Mouse (Mus musculus): ENCODE results near the gene Gramd1c.

DNA sequence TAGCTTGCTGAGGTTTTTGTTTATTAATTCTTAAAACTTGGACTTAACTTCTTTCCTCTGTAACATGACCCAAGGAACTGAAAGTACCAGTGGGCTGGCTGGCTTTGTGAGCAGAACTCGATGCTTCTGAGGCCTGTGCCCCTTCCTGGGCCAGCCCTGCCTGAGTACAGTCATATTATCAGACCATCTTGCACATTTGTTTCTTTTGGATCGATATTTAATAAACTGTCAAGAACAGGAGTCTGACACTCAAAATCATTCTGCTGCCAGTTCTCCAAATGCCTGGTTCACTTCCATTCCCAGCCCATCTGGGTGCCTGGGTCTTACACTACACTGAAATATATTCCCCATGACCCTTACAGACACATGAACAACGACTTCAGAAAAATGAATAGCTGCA is 117.3 kb downstream of the Gramd1c start:
- TF ChIP-seq CTCF (IDR thresholded peaks at IDR 0.05; ENCODE audit: low read depth) (no peak), EP300 (IDR thresholded peaks at IDR 0.05; ENCODE audit: low read depth) (no peak)

All from liver, postnatal 0 days (tissue).